ENCODE assay signal across 20 mouse cellular contexts in genomic region chr6:50942696-50943095, GRCm38 (mm10).
DNase-seq lines count a peak whose midpoint lies in the region; ATAC-seq lines count a peak whose summit lies in the region.
"Had no signal": no experiment of that assay in that cellular context is flagged by ENCODE, and none has a peak within 500 bp of the region (broad histone marks: within the 10 kb centered on the region; RNA-seq: fewer than 3 reads in every experiment).

No protein-coding gene starts in this region.

- no peak overlapping the region for H3K9ac ChIP-seq in forebrain, embryonic 11.5 days (ENCODE audit: low read length)
- H3K9ac ChIP-seq in forebrain, embryonic 12.5 days = no peak overlapping the region
- H3K9ac ChIP-seq in midbrain, embryonic 13.5 days (replicated peaks) = no peak overlapping the region
- H3K9ac ChIP-seq in embryonic facial prominence, embryonic 14.5 days (ENCODE audit: low read depth, low read length) = no peak overlapping the region
- H3K9ac ChIP-seq: heart, embryonic 13.5 days; hindbrain, embryonic 12.5 days; intestine, embryonic 15.5 days had no signal

- intact Hi-C loops in left cerebral cortex, postnatal 25 days (cut with DNase I) = no loop called here
- intact Hi-C loops in left cerebral cortex, postnatal 14 days (cut with DNase I) = no loop called here

- no peaks in the 10 kb centered on the region for H3K36me3 ChIP-seq in forebrain, embryonic 11.5 days (ENCODE audit: control insufficient read depth, insufficient read depth, low read length)
- no peaks in the 10 kb centered on the region for H3K36me3 ChIP-seq in forebrain, embryonic 12.5 days (replicated peaks)
- no peaks in the 10 kb centered on the region for H3K36me3 ChIP-seq in midbrain, embryonic 10.5 days
- H3K36me3 ChIP-seq in midbrain, embryonic 13.5 days = no peaks in the 10 kb centered on the region
- H3K36me3 ChIP-seq in embryonic facial prominence, embryonic 14.5 days (ENCODE audit: control insufficient read depth, insufficient read depth, low read length) = no peaks in the 10 kb centered on the region
- H3K36me3 ChIP-seq: G1E; heart, embryonic 13.5 days; hindbrain, embryonic 12.5 days; intestine, embryonic 15.5 days had no signal

- ATAC-seq in forebrain, embryonic 11.5 days (replicated peaks; ENCODE audit: low FRiP score) = no peak
- ATAC-seq in forebrain, embryonic 12.5 days (ENCODE audit: low FRiP score) = no peak
- no peak for ATAC-seq in midbrain, embryonic 13.5 days
- ATAC-seq in embryonic facial prominence, embryonic 14.5 days (ENCODE audit: low read depth) = no peak
- ATAC-seq: CD4-positive, CD25-positive, alpha-beta regulatory T cell, adult 4 months; forebrain, embryonic 14.5 days; hindbrain, postnatal 0 days; intestine, embryonic 15.5 days had no signal

- H3K4me3 ChIP-seq in forebrain, embryonic 11.5 days (ENCODE audit: low read depth, low read length) = no peak overlapping the region
- H3K4me3 ChIP-seq in forebrain, embryonic 12.5 days (replicated peaks) = no peak overlapping the region
- H3K4me3 ChIP-seq in midbrain, embryonic 10.5 days = no peak overlapping the region
- H3K4me3 ChIP-seq in midbrain, embryonic 13.5 days (replicated peaks) = no peak overlapping the region
- no peak overlapping the region for H3K4me3 ChIP-seq in embryonic facial prominence, embryonic 14.5 days (ENCODE audit: low read depth, low read length)
- H3K4me3 ChIP-seq: heart, embryonic 13.5 days; hindbrain, embryonic 12.5 days; intestine, embryonic 15.5 days had no signal

- WGBS in forebrain, embryonic 11.5 days = 86% methylated on average over 5 of the region's 5 CpGs
- WGBS in forebrain, embryonic 12.5 days = 80% methylated on average over 5 of the region's 5 CpGs
- WGBS in midbrain, embryonic 10.5 days = 90% methylated on average over 5 of the region's 5 CpGs
- WGBS in midbrain, embryonic 13.5 days = 76% methylated on average over 5 of the region's 5 CpGs
- WGBS in embryonic facial prominence, embryonic 14.5 days = 55% methylated on average over 5 of the region's 5 CpGs

- H3K4me2 ChIP-seq in forebrain, embryonic 11.5 days (ENCODE audit: low read depth, low read length, severe bottlenecking) = no peak overlapping the region
- H3K4me2 ChIP-seq in forebrain, embryonic 12.5 days = no peak overlapping the region
- H3K4me2 ChIP-seq in midbrain, embryonic 13.5 days (replicated peaks) = no peak overlapping the region
- no peak overlapping the region for H3K4me2 ChIP-seq in embryonic facial prominence, embryonic 14.5 days (ENCODE audit: low read depth, low read length)
- H3K4me2 ChIP-seq: heart, embryonic 13.5 days; hindbrain, embryonic 12.5 days; intestine, embryonic 15.5 days had no signal

- H3K9me3 ChIP-seq in forebrain, embryonic 11.5 days (ENCODE audit: control insufficient read depth, low read length) = no peaks in the 10 kb centered on the region
- no peaks in the 10 kb centered on the region for H3K9me3 ChIP-seq in forebrain, embryonic 12.5 days
- H3K9me3 ChIP-seq in midbrain, embryonic 10.5 days (replicated peaks) = no peaks in the 10 kb centered on the region
- no peaks in the 10 kb centered on the region for H3K9me3 ChIP-seq in midbrain, embryonic 13.5 days
- no peaks in the 10 kb centered on the region for H3K9me3 ChIP-seq in embryonic facial prominence, embryonic 14.5 days (ENCODE audit: control insufficient read depth, low read length)
- H3K9me3 ChIP-seq: G1E; heart, embryonic 13.5 days; hindbrain, embryonic 12.5 days; intestine, embryonic 15.5 days had no signal

- no peaks in the 10 kb centered on the region for H3K27me3 ChIP-seq in forebrain, embryonic 11.5 days (ENCODE audit: control insufficient read depth, insufficient read depth, low read length)
- 0 out of 2 replicates have a peak, but pooled peaks cover 6% of the 10 kb centered on the region for H3K27me3 ChIP-seq in forebrain, embryonic 12.5 days
- no peaks in the 10 kb centered on the region for H3K27me3 ChIP-seq in midbrain, embryonic 10.5 days (ENCODE audit: low read depth, poor library complexity, severe bottlenecking)
- no peaks in the 10 kb centered on the region for H3K27me3 ChIP-seq in midbrain, embryonic 13.5 days
- no peaks in the 10 kb centered on the region for H3K27me3 ChIP-seq in embryonic facial prominence, embryonic 14.5 days (replicated peaks; ENCODE audit: control insufficient read depth, insufficient read depth, low read length)
- H3K27me3 ChIP-seq: heart, embryonic 13.5 days; hindbrain, embryonic 12.5 days; intestine, embryonic 15.5 days had no signal

- no peak overlapping the region for H3K27ac ChIP-seq in forebrain, embryonic 11.5 days (ENCODE audit: low read depth, low read length)
- no peak overlapping the region for H3K27ac ChIP-seq in forebrain, embryonic 12.5 days
- H3K27ac ChIP-seq in midbrain, embryonic 10.5 days (replicated peaks) = peak overlapping the region; percentile 18; the same call in 1 of the 2 replicates
- no peak overlapping the region for H3K27ac ChIP-seq in midbrain, embryonic 13.5 days
- peak overlapping the region; percentile 78 for H3K27ac ChIP-seq in embryonic facial prominence, embryonic 14.5 days (replicated peaks; ENCODE audit: low read depth, low read length)
- H3K27ac ChIP-seq: hindbrain, postnatal 0 days; intestine, embryonic 15.5 days had no signal

- DNase-seq in forebrain, embryonic 11.5 days (ENCODE audit: low spot score) = peak; percentile 25
- DNase-seq in midbrain, embryonic 10.5 days (ENCODE audit: low spot score) = no peak
- DNase-seq in embryonic facial prominence, embryonic 14.5 days (ENCODE audit: low spot score) = peak; percentile 55
- no peak for DNase-seq in left cerebral cortex, postnatal 25 days (ENCODE audit: low spot score in 2 of 2)
- DNase-seq in left cerebral cortex, postnatal 14 days (ENCODE audit: low spot score in 2 of 2) = no peak
- DNase-seq: adrenal gland, adult 8-10 months; adrenal gland, postnatal 36 days; B cell, adult 2 months; cerebellum, adult 2 months; cerebellum, postnatal 10 days; heart, postnatal 36 days had no signal

- H3K4me1 ChIP-seq in forebrain, embryonic 11.5 days (replicated peaks; ENCODE audit: control insufficient read depth, insufficient read depth, low read length) = no peaks in the 10 kb centered on the region
- no peaks in the 10 kb centered on the region; the same call in 1 of the 2 replicates for H3K4me1 ChIP-seq in forebrain, embryonic 12.5 days
- peaks cover 23% of the 10 kb centered on the region for H3K4me1 ChIP-seq in midbrain, embryonic 10.5 days
- 0 out of 2 replicates have a peak, but pooled peaks cover 3% of the 10 kb centered on the region for H3K4me1 ChIP-seq in midbrain, embryonic 13.5 days (replicated peaks)
- H3K4me1 ChIP-seq in embryonic facial prominence, embryonic 14.5 days (ENCODE audit: control insufficient read depth, insufficient read depth, low read length) = no peaks in the 10 kb centered on the region; the same call in 1 of the 2 replicates

Comparison
In these comparisons a context has a peak if more than half of its experiments do, and no peak if none do; other contexts are left out.
1. H3K27ac ChIP-seq: peak in midbrain, embryonic 10.5 days (single experiment) and embryonic facial prominence, embryonic 14.5 days (single experiment); none in forebrain, embryonic 11.5 days (single experiment), forebrain, embryonic 12.5 days (single experiment) and midbrain, embryonic 13.5 days (single experiment).
2. DNase-seq: peak in forebrain, embryonic 11.5 days (single experiment) and embryonic facial prominence, embryonic 14.5 days (single experiment); none in midbrain, embryonic 10.5 days (single experiment), left cerebral cortex, postnatal 25 days (0 of 2) and left cerebral cortex, postnatal 14 days (0 of 2).